Mouse (Mus musculus): Measurements from ENCODE around the gene Ddx50. TPM values are rescaled to one million over a fixed set of nuclear protein-coding genes. Genes with fewer than 3 reads are reported as not detected.
A peak's percentile ranks its signal among the peaks of the same experiment; 100 is the strongest.

Gene Ddx50
- polyA plus RNA-seq (2014; fragmentation: Nextera tagmentation; extraction: Ambion mirVana): 124 and 143 TPM in 2 replicates

- Histone ChIP-seq H3K4me3 (ENCODE audit: low read depth, low read length) (peak within 1 kb of the TSS; percentile 96), H3K4me2 (replicated peaks; ENCODE audit: low read depth, low read length) (peak within 1 kb of the TSS; percentile 67), H3K27me3 (ENCODE audit: control insufficient read depth, insufficient read depth, low read length) (no peaks in the 10 kb centered on the region), H3K27ac (ENCODE audit: low read depth, low read length) (peak within 1 kb of the TSS; percentile 90), H3K9ac (ENCODE audit: low read depth, low read length) (peak within 1 kb of the TSS; percentile 91), H3K9me3 (ENCODE audit: control insufficient read depth, low read length) (no peaks in the 10 kb centered on the region), H3K36me3 (ENCODE audit: control insufficient read depth, insufficient read depth, low read length) (peaks cover 3% of the 10 kb centered on the region; the same call in 1 of the 2 replicates), H3K4me1 (replicated peaks; ENCODE audit: control insufficient read depth, insufficient read depth, low read length) (no peaks in the 10 kb centered on the region; the same call in none of the 2 replicates)
- peak; percentile 99 for DNase-seq (ENCODE audit: low spot score)
- under 1% methylated on average over 83 of the region's 89 CpGs for WGBS
- peak; percentile 100 for ATAC-seq (ENCODE audit: low FRiP score)
These were observed at the start of gene Ddx50 for GRCm38 (mm10) chr10:62650881-62651810. Ddx50 (minus strand) TSS chr10:62651218.

GRCm38 (mm10) chr10:62692771-62693170 lies 41.8 kb upstream of the Ddx50 start:
- Histone ChIP-seq H3K9me3 (ENCODE audit: control insufficient read depth, low read length) (no peaks in the 10 kb centered on the region), H3K9ac (ENCODE audit: low read depth, low read length) (no peak overlapping the region), H3K4me2 (replicated peaks; ENCODE audit: low read depth, low read length) (no peak overlapping the region), H3K4me3 (ENCODE audit: low read depth, low read length) (no peak overlapping the region), H3K36me3 (ENCODE audit: control insufficient read depth, insufficient read depth, low read length) (no peaks in the 10 kb centered on the region), H3K27me3 (ENCODE audit: control insufficient read depth, insufficient read depth, low read length) (no peaks in the 10 kb centered on the region; the same call in 1 of the 2 replicates), H3K27ac (ENCODE audit: low read depth, low read length) (no peak overlapping the region), H3K4me1 (replicated peaks; ENCODE audit: control insufficient read depth, insufficient read depth, low read length) (no peaks in the 10 kb centered on the region)
- DNase-seq (ENCODE audit: low spot score) (no peak), ATAC-seq (ENCODE audit: low FRiP score) (no peak)
- WGBS: 60% methylated on average over 8 of the region's 8 CpGs

- H3K27me3 ChIP-seq (ENCODE audit: control insufficient read depth, insufficient read depth, low read length): no peaks in the 10 kb centered on the region; the same call in 1 of the 2 replicates
- no peak for DNase-seq (ENCODE audit: low spot score)
- no peak overlapping the region for H3K27ac ChIP-seq (ENCODE audit: low read depth, low read length)
- H3K9ac ChIP-seq (ENCODE audit: low read depth, low read length): no peak overlapping the region
- H3K4me1 ChIP-seq (replicated peaks; ENCODE audit: control insufficient read depth, insufficient read depth, low read length): peaks cover 4% of the 10 kb centered on the region; the same call in 1 of the 2 replicates
- ATAC-seq (ENCODE audit: low FRiP score): no peak
- H3K4me2 ChIP-seq (replicated peaks; ENCODE audit: low read depth, low read length): no peak overlapping the region
- WGBS: 78% methylated on average over 3 of the region's 3 CpGs
- no peaks in the 10 kb centered on the region for H3K9me3 ChIP-seq (ENCODE audit: control insufficient read depth, low read length)
- no peaks in the 10 kb centered on the region for H3K36me3 ChIP-seq (ENCODE audit: control insufficient read depth, insufficient read depth, low read length)
- H3K4me3 ChIP-seq (ENCODE audit: low read depth, low read length): no peak overlapping the region
These were observed 41.2 kb upstream of the Ddx50 start for GRCm38 (mm10) chr10:62692244-62692643.

- 27% methylated on average over 15 of the region's 15 CpGs for WGBS
- no peak overlapping the region for H3K4me3 ChIP-seq (ENCODE audit: low read depth, low read length)
- H3K27ac ChIP-seq (ENCODE audit: low read depth, low read length): peak overlapping the region; percentile 71
- no peaks in the 10 kb centered on the region for H3K9me3 ChIP-seq (ENCODE audit: control insufficient read depth, low read length)
- H3K4me1 ChIP-seq (replicated peaks; ENCODE audit: control insufficient read depth, insufficient read depth, low read length): peaks cover 4% of the 10 kb centered on the region; the same call in 1 of the 2 replicates
- no peak overlapping the region; the same call in 1 of the 2 replicates for H3K4me2 ChIP-seq (replicated peaks; ENCODE audit: low read depth, low read length)
- ATAC-seq (ENCODE audit: low FRiP score) (peak; percentile 88), DNase-seq (ENCODE audit: low spot score) (peak; percentile 67)
- H3K9ac ChIP-seq (ENCODE audit: low read depth, low read length): 0 out of 2 replicates have a peak overlapping the region, but pooled peaks have one; percentile 11
- no peaks in the 10 kb centered on the region for H3K36me3 ChIP-seq (ENCODE audit: control insufficient read depth, insufficient read depth, low read length)
- peaks cover 17% of the 10 kb centered on the region for H3K27me3 ChIP-seq (ENCODE audit: control insufficient read depth, insufficient read depth, low read length)
These were observed 36.1 kb upstream of the Ddx50 start for GRCm38 (mm10) chr10:62687032-62687674.

GRCm38 (mm10) chr10:62683043-62683442 lies 32.0 kb upstream of the Ddx50 start:
- H3K9ac ChIP-seq (ENCODE audit: low read depth, low read length): no peak overlapping the region
- no peak overlapping the region for H3K4me3 ChIP-seq (ENCODE audit: low read depth, low read length)
- ATAC-seq (ENCODE audit: low FRiP score) (no peak), DNase-seq (ENCODE audit: low spot score) (no peak)
- peaks cover 17% of the 10 kb centered on the region for H3K27me3 ChIP-seq (ENCODE audit: control insufficient read depth, insufficient read depth, low read length)
- H3K4me1 ChIP-seq (replicated peaks; ENCODE audit: control insufficient read depth, insufficient read depth, low read length): peaks cover 4% of the 10 kb centered on the region; the same call in 1 of the 2 replicates
- 64% methylated on average over 5 of the region's 5 CpGs for WGBS
- H3K4me2 ChIP-seq (replicated peaks; ENCODE audit: low read depth, low read length): no peak overlapping the region
- no peaks in the 10 kb centered on the region for H3K36me3 ChIP-seq (ENCODE audit: control insufficient read depth, insufficient read depth, low read length)
- no peak overlapping the region for H3K27ac ChIP-seq (ENCODE audit: low read depth, low read length)
- no peaks in the 10 kb centered on the region for H3K9me3 ChIP-seq (ENCODE audit: control insufficient read depth, low read length)

GRCm38 (mm10) chr10:62679833-62680232 lies 28.8 kb upstream of the Ddx50 start:
- Histone ChIP-seq H3K4me2 (replicated peaks; ENCODE audit: low read depth, low read length) (no peak overlapping the region), H3K4me3 (ENCODE audit: low read depth, low read length) (no peak overlapping the region), H3K27ac (ENCODE audit: low read depth, low read length) (no peak overlapping the region), H3K9ac (ENCODE audit: low read depth, low read length) (no peak overlapping the region), H3K9me3 (ENCODE audit: control insufficient read depth, low read length) (no peaks in the 10 kb centered on the region), H3K36me3 (ENCODE audit: control insufficient read depth, insufficient read depth, low read length) (no peaks in the 10 kb centered on the region), H3K4me1 (replicated peaks; ENCODE audit: control insufficient read depth, insufficient read depth, low read length) (no peaks in the 10 kb centered on the region), H3K27me3 (ENCODE audit: control insufficient read depth, insufficient read depth, low read length) (peaks cover 9% of the 10 kb centered on the region)
- 79% methylated on average over 1 of the region's 1 CpGs for WGBS
- ATAC-seq (ENCODE audit: low FRiP score) (no peak), DNase-seq (ENCODE audit: low spot score) (no peak)

- Histone ChIP-seq H3K27ac (ENCODE audit: low read depth, low read length) (no peak overlapping the region), H3K27me3 (ENCODE audit: control insufficient read depth, insufficient read depth, low read length) (no peaks in the 10 kb centered on the region), H3K4me1 (replicated peaks; ENCODE audit: control insufficient read depth, insufficient read depth, low read length) (no peaks in the 10 kb centered on the region), H3K36me3 (ENCODE audit: control insufficient read depth, insufficient read depth, low read length) (no peaks in the 10 kb centered on the region), H3K9ac (ENCODE audit: low read depth, low read length) (no peak overlapping the region), H3K4me2 (replicated peaks; ENCODE audit: low read depth, low read length) (no peak overlapping the region), H3K4me3 (ENCODE audit: low read depth, low read length) (no peak overlapping the region), H3K9me3 (ENCODE audit: control insufficient read depth, low read length) (no peaks in the 10 kb centered on the region)
- 85% methylated on average over 5 of the region's 5 CpGs for WGBS
- no peak for DNase-seq (ENCODE audit: low spot score)
- ATAC-seq (ENCODE audit: low FRiP score): no peak
These were observed 26.3 kb upstream of the Ddx50 start for GRCm38 (mm10) chr10:62677329-62677728.

GRCm38 (mm10) chr10:62676196-62676595 lies 25.2 kb upstream of the Ddx50 start:
- no peak for DNase-seq (ENCODE audit: low spot score)
- Histone ChIP-seq H3K4me3 (ENCODE audit: low read depth, low read length) (no peak overlapping the region), H3K4me2 (replicated peaks; ENCODE audit: low read depth, low read length) (no peak overlapping the region), H3K27ac (ENCODE audit: low read depth, low read length) (no peak overlapping the region), H3K9ac (ENCODE audit: low read depth, low read length) (no peak overlapping the region), H3K36me3 (ENCODE audit: control insufficient read depth, insufficient read depth, low read length) (no peaks in the 10 kb centered on the region), H3K4me1 (replicated peaks; ENCODE audit: control insufficient read depth, insufficient read depth, low read length) (no peaks in the 10 kb centered on the region), H3K9me3 (ENCODE audit: control insufficient read depth, low read length) (no peaks in the 10 kb centered on the region), H3K27me3 (ENCODE audit: control insufficient read depth, insufficient read depth, low read length) (no peaks in the 10 kb centered on the region)
- 82% methylated on average over 6 of the region's 6 CpGs for WGBS
- ATAC-seq (ENCODE audit: low FRiP score): no peak

All from hindbrain, embryonic 11.5 days (tissue).